Mouse (Mus musculus) lung, postnatal 0 days (tissue): ENCODE results near the gene Cck. TPM values are rescaled to one million over a fixed set of nuclear protein-coding genes. Genes with fewer than 3 reads are reported as not detected.

ENCODE experiments used
- ATAC-seq: fragments of 200-750 bp; cut with Nextera tagmentation; 2 replicates; pipeline ENCODE4 v1.8.0; 2017; ENCODE audit warnings: moderate library complexity
- DNase-seq: peaks from one replicate; pipeline ENCODE4 v3.0.0-alpha.2; 2016; ENCODE audit warnings: low spot score
- H3K27ac ChIP-seq: fragments of 300-500 bp; sonication (generic); 2 replicates; pipeline ENCODE4 v1.5.1; 2014; ENCODE audit warnings: antibody characterized with exemption, mild to moderate bottlenecking, low read length, mixed read lengths
- H3K27me3 ChIP-seq: fragments of 300-500 bp; sonication (generic); replicated peaks from 2 replicates; pipeline ENCODE4 v1.6.1; 2014; ENCODE audit warnings: low read length, mixed read lengths; ENCODE audit not compliant: insufficient read depth
- H3K36me3 ChIP-seq: fragments of 300-500 bp; sonication (generic); 2 replicates; pipeline ENCODE4 v1.6.1; 2014; ENCODE audit warnings: low read length, mixed read lengths; ENCODE audit not compliant: insufficient read depth
- H3K4me1 ChIP-seq: fragments of 300-500 bp; sonication (generic); 2 replicates; pipeline ENCODE4 v1.6.1; 2014; ENCODE audit warnings: antibody characterized with exemption, low read depth, low read length, mixed read lengths; ENCODE audit not compliant: insufficient read depth
- H3K4me2 ChIP-seq: fragments of 300-500 bp; sonication (generic); replicated peaks from 2 replicates; pipeline ENCODE4 v1.6.1; 2014; ENCODE audit warnings: low read depth, mild to moderate bottlenecking, low read length, moderate library complexity, mixed read lengths
- H3K4me3 ChIP-seq: fragments of 300-500 bp; sonication (generic); 2 replicates; pipeline ENCODE4 v1.5.1; 2014; ENCODE audit warnings: low read depth, low read length
- H3K9ac ChIP-seq: fragments of 300-500 bp; sonication (generic); replicated peaks from 2 replicates; pipeline ENCODE4 v1.6.1; 2014; ENCODE audit warnings: low read depth, mild to moderate bottlenecking
- H3K9me3 ChIP-seq: fragments of 300-500 bp; sonication (generic); 2 replicates; pipeline ENCODE4 v1.6.1; 2016; ENCODE audit warnings: low read length, mixed read lengths
- CTCF ChIP-seq: IDR thresholded peaks from 2 replicates; pipeline ENCODE4 v1.5.1; 2016; ENCODE audit warnings: antibody characterized with exemption, mild to moderate bottlenecking
- EP300 ChIP-seq: IDR thresholded peaks from 2 replicates; pipeline ENCODE4 v1.6.1; 2016; ENCODE audit warnings: antibody characterized with exemption, mild to moderate bottlenecking, control low read depth
- WGBS: fragments of 180-500 bp; shearing (Covaris S2); extraction: QIAGEN DNeasy Blood & Tissue Kit; methylation state at CpG from one replicate; pipeline ENCODE4 v1.1.7; 2014; 5-methylcytosine and 5-hydroxymethylcytosine counted together
- polyA plus RNA-seq: library from polyadenylated mRNA; unstranded; fragments of >200 nt; fragmentation: Nextera tagmentation; extraction: Ambion mirVana; gene quantifications from 2 replicates; pipeline ENCODE4 v1.2.1, GENCODE M21; 2015

Cck gene
- polyA plus RNA-seq, 1 experiment from 2014 or later: 0.23 TPM

GRCm38 (mm10) chr9:121442145-121442544 is 53.3 kb downstream of the Cck start:
- Histone ChIP-seq H3K9ac (no peak overlapping the region), H3K4me3 (no peak overlapping the region), H3K27ac (no peak overlapping the region), H3K9me3 (no peaks in the 10 kb centered on the region), H3K4me1 (no peaks in the 10 kb centered on the region), H3K36me3 (peaks cover 25% of the 10 kb centered on the region), H3K27me3 (no peaks in the 10 kb centered on the region), H3K4me2 (no peak overlapping the region)
- no peak for DNase-seq
- no peak for ATAC-seq
- TF ChIP-seq CTCF (no peak), EP300 (no peak)
- WGBS: 85% methylated on average over 1 of the region's 1 CpGs

Other genes with a start within 250 kb of the Cck start
- gene Ulk4, start 218.5 kb downstream of the Cck start, polyA plus RNA-seq: 117 and 122 TPM in 2 replicates
- gene Trak1, start 198.2 kb downstream of the Cck start, polyA plus RNA-seq: 27.1 and 28.6 TPM in 2 replicates
- not detected in 2 replicates for gene Lyzl4, start 146.4 kb upstream of the Cck start, polyA plus RNA-seq
- 0.20 and 0.29 TPM in 2 replicates for gene Vipr1, start 147.0 kb upstream of the Cck start, polyA plus RNA-seq
- gene Sec22c, start 209.8 kb upstream of the Cck start, polyA plus RNA-seq: 6.1 and 7.7 TPM in 2 replicates
- gene Ss18l2, start 214.6 kb upstream of the Cck start, polyA plus RNA-seq: 79.7 and 104 TPM in 2 replicates
- 43.6 and 51.3 TPM in 2 replicates for gene Nktr, start 223.5 kb upstream of the Cck start, polyA plus RNA-seq